Mouse (Mus musculus): ENCODE data around the gene Mtr. TPM values are rescaled to one million over a fixed set of nuclear protein-coding genes. Genes with fewer than 3 reads are reported as not detected.
"Not testable (repeated sequence)": the region's sequence is repeated elsewhere in the genome, so short reads cannot be mapped to it uniquely, and the experiment has no call there.

Gene Mtr
- polyA plus RNA-seq, 1 experiment, result 36.0 TPM

- Histone ChIP-seq H3K4me3 (ENCODE audit: low read depth, low read length) (no peak overlapping the region), H3K27me3 (ENCODE audit: control insufficient read depth, insufficient read depth, low read length, poor library complexity, severe bottlenecking) (no peaks in the 10 kb centered on the region), H3K9me3 (replicated peaks; ENCODE audit: control insufficient read depth, insufficient read depth, low read length, poor library complexity, severe bottlenecking) (no peaks in the 10 kb centered on the region), H3K4me1 (ENCODE audit: control insufficient read depth, insufficient read depth, low read length) (no peaks in the 10 kb centered on the region), H3K36me3 (ENCODE audit: control insufficient read depth, insufficient read depth, low read length, poor library complexity, severe bottlenecking) (no peaks in the 10 kb centered on the region), H3K9ac (ENCODE audit: low read depth, poor library complexity, severe bottlenecking) (no peak overlapping the region), H3K27ac (ENCODE audit: insufficient read depth, low read length) (no peak overlapping the region)
- TF ChIP-seq POLR2A (IDR thresholded peaks at IDR 0.05; ENCODE audit: insufficient read depth, low read length) (no peak), EP300 (IDR thresholded peaks at IDR 0.05; ENCODE audit: insufficient read depth, low read depth, low read length) (no peak), CTCF (IDR thresholded peaks at IDR 0.05; ENCODE audit: low read depth, low read length) (no peak)
These were observed 111.5 kb downstream of the Mtr start for GRCm38 (mm10) chr13:12146402-12146801.

GRCm38 (mm10) chr13:12143347-12143746 is 114.6 kb downstream of the Mtr start:
- H3K36me3 ChIP-seq (ENCODE audit: control insufficient read depth, insufficient read depth, low read length, poor library complexity, severe bottlenecking), result no peaks in the 10 kb centered on the region
- H3K4me1 ChIP-seq (ENCODE audit: control insufficient read depth, insufficient read depth, low read length), result no peaks in the 10 kb centered on the region
- H3K9ac ChIP-seq (ENCODE audit: low read depth, poor library complexity, severe bottlenecking), result no peak overlapping the region
- no peak overlapping the region for H3K4me3 ChIP-seq (ENCODE audit: low read depth, low read length)
- H3K9me3 ChIP-seq (replicated peaks; ENCODE audit: control insufficient read depth, insufficient read depth, low read length, poor library complexity, severe bottlenecking), result no peaks in the 10 kb centered on the region
- H3K27ac ChIP-seq (ENCODE audit: insufficient read depth, low read length), result no peak overlapping the region
- no peak for TF ChIP-seq CTCF (IDR thresholded peaks at IDR 0.05; ENCODE audit: low read depth, low read length)
- TF ChIP-seq POLR2A (IDR thresholded peaks at IDR 0.05; ENCODE audit: insufficient read depth, low read length), result no peak
- TF ChIP-seq EP300 (IDR thresholded peaks at IDR 0.05; ENCODE audit: insufficient read depth, low read depth, low read length), result no peak
- H3K27me3 ChIP-seq (ENCODE audit: control insufficient read depth, insufficient read depth, low read length, poor library complexity, severe bottlenecking), result no peaks in the 10 kb centered on the region

GRCm38 (mm10) chr13:12136461-12136860 is 121.5 kb downstream of the Mtr start:
- H3K9me3 ChIP-seq (replicated peaks; ENCODE audit: control insufficient read depth, insufficient read depth, low read length, poor library complexity, severe bottlenecking); H3K36me3 ChIP-seq (ENCODE audit: control insufficient read depth, insufficient read depth, low read length, poor library complexity, severe bottlenecking); H3K4me3 ChIP-seq (ENCODE audit: low read depth, low read length); H3K27ac ChIP-seq (ENCODE audit: insufficient read depth, low read length); H3K4me1 ChIP-seq (ENCODE audit: control insufficient read depth, insufficient read depth, low read length); H3K9ac ChIP-seq (ENCODE audit: low read depth, poor library complexity, severe bottlenecking); H3K27me3 ChIP-seq (ENCODE audit: control insufficient read depth, insufficient read depth, low read length, poor library complexity, severe bottlenecking): not testable (repeated sequence)

- no peak overlapping the region for H3K9ac ChIP-seq (ENCODE audit: low read depth, poor library complexity, severe bottlenecking)
- no peak overlapping the region for H3K4me3 ChIP-seq (ENCODE audit: low read depth, low read length)
- peaks cover 5% of the 10 kb centered on the region; the same call in 1 of the 2 replicates for H3K9me3 ChIP-seq (replicated peaks; ENCODE audit: control insufficient read depth, insufficient read depth, low read length, poor library complexity, severe bottlenecking)
- H3K4me1 ChIP-seq (ENCODE audit: control insufficient read depth, insufficient read depth, low read length), result no peaks in the 10 kb centered on the region
- TF ChIP-seq POLR2A (IDR thresholded peaks at IDR 0.05; ENCODE audit: insufficient read depth, low read length) (no peak), CTCF (IDR thresholded peaks at IDR 0.05; ENCODE audit: low read depth, low read length) (no peak), EP300 (IDR thresholded peaks at IDR 0.05; ENCODE audit: insufficient read depth, low read depth, low read length) (no peak)
- H3K27me3 ChIP-seq (ENCODE audit: control insufficient read depth, insufficient read depth, low read length, poor library complexity, severe bottlenecking), result no peaks in the 10 kb centered on the region
- no peak overlapping the region for H3K27ac ChIP-seq (ENCODE audit: insufficient read depth, low read length)
- no peaks in the 10 kb centered on the region for H3K36me3 ChIP-seq (ENCODE audit: control insufficient read depth, insufficient read depth, low read length, poor library complexity, severe bottlenecking)
These were observed 124.4 kb downstream of the Mtr start for GRCm38 (mm10) chr13:12133549-12133948.

Other genes starting within 250 kb of the Mtr start
- 1.9 and 2.9 TPM in 2 replicates for gene Ryr2, start 151.2 kb downstream of the Mtr start, polyA plus RNA-seq (2011; ENCODE audit: insufficient read depth, insufficient read length, low read depth, missing spikeins)
- gene Actn2, start 82.6 kb upstream of the Mtr start, polyA plus RNA-seq (2011; ENCODE audit: insufficient read depth, insufficient read length, low read depth, missing spikeins), result 1.4 and 2.2 TPM in 2 replicates
- gene Heatr1, start 136.9 kb upstream of the Mtr start, polyA plus RNA-seq (2011; ENCODE audit: insufficient read depth, insufficient read length, low read depth, missing spikeins), result 114 and 121 TPM in 2 replicates
- gene Lgals8, start 206.8 kb upstream of the Mtr start, polyA plus RNA-seq (2011; ENCODE audit: insufficient read depth, insufficient read length, low read depth, missing spikeins), result 11.4 and 12.7 TPM in 2 replicates

All from ES-Bruce4 (cell line).